Mouse (Mus musculus) gastrocnemius, postnatal 14 days (tissue): ENCODE results near the gene Anks1. TPM values are rescaled to one million over a fixed set of nuclear protein-coding genes. Genes with fewer than 3 reads are reported as not detected.
"Not testable (repeated sequence)": the region's sequence is repeated elsewhere in the genome, so short reads cannot be mapped to it uniquely, and the experiment has no call there.

Source experiments
- DNase-seq: peaks from one replicate; pipeline ENCODE4 v3.0.0; 2021; ENCODE audit warnings: mixed read lengths
- intact Hi-C: fragments of 180-260 bp; cut with DNase I; formaldehyde crosslinking; loops from one replicate; pipeline ENCODE4 v1.15.1; 2025; ENCODE audit warnings: low total_unique reads
- total RNA-seq, 2 experiments: library from RNA; stranded (reverse); gene quantifications; 2 replicates each; pipeline ENCODE4 v1.2.3; 2021

Anks1 gene
- total RNA-seq, 2 experiments from 2014 or later = 13.9 to 14.6 TPM

DNA sequence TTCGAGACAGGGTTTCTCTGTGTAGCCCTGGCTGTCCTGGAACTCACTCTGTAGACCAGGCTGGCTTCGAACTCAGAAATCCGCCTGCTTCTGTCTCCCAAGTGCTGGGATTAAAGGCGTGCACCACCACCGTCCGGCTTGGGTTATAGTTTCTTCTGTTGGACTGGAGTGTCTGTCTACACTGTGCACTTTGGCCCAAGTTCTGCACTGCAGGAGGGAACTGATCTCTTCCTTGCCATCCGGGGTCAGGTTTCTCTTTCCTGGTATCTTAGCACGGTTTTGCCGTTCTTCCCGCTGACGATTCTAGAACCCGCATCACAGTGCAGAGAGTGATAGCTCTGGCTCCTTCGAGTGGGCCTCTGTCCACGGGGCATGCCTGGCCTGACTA is 73.0 kb downstream of the Anks1 start:
- DNase-seq = not testable (repeated sequence)
- intact Hi-C loops = loop anchor here (5.0 kb wide), 1 partner anchor 70 kb away; no protein-coding TSS in a partner anchor

DNA sequence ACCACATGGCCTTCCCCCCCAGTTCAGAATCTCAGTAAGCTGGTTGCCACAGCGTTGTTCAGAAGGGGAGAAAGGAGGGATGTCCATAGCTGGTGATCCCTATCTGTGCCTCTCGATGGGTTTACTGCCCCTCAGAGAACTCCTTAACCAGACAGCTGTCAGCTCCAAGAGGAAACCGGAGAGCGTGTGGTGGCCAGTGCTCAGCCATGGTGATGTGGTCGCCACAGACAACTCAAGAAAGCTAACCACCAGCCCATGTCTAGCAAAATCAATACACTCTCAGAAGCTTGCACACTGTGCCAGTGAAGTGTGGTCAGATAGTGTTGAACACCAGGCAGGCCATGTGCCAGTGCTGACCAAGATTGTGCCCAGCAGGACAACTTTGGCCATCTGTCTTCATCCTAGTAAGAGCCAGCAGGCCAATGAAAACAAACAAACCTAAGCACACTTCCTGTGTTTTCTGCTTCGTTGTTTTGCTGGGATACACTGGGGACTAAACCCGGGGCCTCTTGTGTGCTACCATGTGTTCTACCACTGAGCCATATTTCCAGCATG is 73.7 kb downstream of the Anks1 start:
- no peak for DNase-seq
- intact Hi-C loops = loop anchor here (5.0 kb wide), 1 partner anchor 70 kb away; no protein-coding TSS in a partner anchor

DNA sequence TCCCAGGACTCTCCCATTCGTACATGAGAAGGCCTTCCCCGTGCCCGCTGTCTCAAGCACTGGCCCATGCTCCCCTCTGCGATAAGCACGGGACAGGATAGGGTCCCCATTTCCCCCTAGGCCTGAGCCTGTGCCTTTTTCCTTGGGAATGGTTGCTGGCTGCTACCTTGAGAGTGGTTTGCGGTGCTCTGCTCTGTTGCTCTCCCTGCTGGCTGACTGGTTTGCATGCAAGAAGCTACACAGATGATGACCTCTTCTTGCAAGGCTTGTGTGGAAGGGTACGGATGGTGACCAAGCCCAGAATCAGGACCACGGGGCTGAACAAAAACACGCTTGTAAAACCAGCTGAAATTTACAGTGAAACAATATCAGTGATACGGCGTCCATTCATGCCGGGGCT is 75.3 kb downstream of the Anks1 start:
- intact Hi-C loops = loop anchor here (5.0 kb wide), 1 partner anchor 72 kb away; no protein-coding TSS in a partner anchor

DNA sequence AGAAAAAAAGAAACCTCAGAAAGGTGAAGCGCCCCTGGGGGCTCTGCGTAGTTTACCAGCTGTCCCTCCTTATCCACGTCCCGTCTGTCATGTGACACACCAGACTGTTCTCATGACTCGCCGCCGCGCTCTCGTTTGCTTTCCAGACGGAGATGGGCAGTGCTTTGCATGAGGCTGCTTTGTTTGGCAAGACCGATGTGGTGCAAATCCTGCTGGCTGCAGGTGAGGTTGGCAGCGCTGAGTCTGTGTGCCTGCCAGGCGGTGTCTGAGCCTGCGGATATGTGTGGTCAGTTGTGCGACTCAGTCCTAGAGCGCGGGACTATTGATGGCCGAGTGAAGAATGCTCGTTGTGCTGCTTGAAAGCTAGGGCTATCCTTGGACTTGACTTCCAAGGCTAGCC is 77.0 kb downstream of the Anks1 start:
- intact Hi-C loops = loop anchor here (5.0 kb wide), 1 partner anchor 91 kb away; no protein-coding TSS in a partner anchor
- no peak for DNase-seq

More for the DNA sequence above, 75.3 kb downstream of the Anks1 start:
- DNase-seq = no peak

DNA sequence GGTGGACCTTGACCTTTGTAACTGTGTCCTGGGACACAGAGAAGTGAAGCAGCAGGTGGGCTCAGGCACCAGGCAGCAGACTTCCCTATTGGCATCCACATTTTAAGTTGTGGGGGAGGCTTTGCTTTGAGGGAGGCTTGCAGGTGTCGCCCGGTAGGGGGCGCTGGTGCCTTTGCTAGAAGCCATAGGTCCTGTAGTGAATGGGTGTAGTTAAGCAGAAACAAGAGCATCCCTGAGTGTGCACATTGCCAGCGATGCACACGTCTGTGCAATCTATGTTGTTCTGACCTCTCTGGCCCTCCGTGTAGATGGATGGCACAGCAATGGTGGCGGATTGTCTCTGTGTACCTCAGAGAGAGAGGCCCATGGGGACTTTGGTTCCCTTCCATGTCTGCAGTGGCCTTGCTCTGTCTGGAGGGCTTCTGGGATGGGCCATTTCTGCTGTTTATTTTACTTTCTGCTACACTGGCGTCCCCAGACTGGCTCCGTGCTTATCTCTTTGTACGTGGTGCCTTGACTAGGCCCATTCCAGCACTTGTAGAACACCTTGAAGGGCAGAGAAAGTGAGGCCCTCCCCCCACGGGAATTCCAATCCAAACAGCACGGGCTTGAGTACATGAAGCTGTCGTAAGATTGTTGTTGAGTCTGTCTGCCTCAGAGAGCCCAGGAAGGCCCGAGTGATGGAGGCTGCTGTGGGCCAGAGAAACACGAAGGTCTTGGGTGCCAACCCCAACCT is 80.9 kb downstream of the Anks1 start:
- intact Hi-C loops = loop anchor here (5.0 to 10.0 kb wide), 4 partner anchors 57 to 175 kb away; no protein-coding TSS in a partner anchor
- DNase-seq = peak; percentile 85

DNA sequence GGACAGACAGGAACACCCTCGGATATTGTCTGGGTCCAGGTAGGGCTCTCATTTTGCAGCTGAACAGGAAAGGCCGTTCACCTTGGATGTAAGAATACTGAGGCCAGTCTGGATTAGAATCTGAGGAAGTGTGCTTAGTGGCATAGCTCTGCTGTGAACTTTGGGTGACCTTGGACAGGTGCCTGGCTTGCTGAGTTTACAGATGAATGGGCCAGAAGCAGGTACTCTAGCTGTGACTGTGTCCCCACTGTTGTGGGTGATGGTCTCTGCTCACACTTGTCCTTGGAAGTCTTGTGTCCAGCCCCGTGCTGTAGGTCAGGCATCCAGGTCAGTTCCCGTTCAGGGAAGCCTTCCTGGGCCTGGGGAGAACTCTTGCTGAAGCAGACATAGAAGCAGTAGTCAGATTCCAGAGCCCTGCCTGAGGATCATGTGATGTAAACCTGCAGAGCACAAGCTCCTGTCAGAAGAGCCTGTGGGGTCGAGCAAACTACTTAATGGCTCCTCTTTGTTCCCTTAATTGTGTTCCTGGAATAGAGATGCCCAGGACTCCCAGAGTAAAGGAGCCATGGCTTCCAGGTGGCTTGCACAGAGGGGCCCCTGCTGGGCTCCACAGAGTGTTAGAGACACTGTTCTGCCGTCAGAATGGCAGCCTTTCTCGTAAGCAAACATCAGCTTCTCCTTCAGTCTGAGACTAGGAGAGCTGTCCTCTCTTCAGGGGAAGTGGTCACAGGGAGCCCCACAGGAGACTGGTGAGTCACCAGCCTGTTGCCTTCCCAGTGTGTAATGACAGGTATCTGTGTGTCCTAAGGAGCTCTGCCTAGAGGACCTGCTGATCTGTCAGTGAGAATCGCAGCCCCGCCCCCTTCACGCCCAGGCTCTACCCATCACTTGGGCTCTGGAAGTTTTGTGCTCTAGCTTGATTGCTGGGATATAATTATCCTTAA is 85.2 kb downstream of the Anks1 start:
- no peak for DNase-seq
- intact Hi-C loops = loop anchor here (5.0 to 10.0 kb wide), 3 partner anchors 53 to 171 kb away; no protein-coding TSS in a partner anchor

DNA sequence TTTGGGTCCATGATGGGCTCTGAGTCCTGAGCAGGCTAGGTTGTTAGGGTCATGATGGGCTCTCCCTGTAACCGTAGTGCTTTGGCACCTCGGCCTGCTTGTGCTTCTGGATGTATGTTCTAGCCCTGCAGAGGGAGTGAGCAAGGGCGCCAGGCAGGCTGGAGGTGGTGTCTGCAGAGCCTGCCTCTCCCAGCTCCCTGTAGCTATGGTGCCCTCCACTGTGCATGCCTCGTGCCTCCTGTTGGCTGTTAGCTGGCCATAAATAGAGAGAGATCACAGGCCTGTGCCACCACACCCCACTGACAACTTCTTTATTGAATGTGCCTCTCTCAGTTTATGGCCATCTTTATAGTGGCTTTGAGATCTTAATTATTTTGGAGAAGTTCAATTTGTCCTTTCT is 87.2 kb downstream of the Anks1 start:
- DNase-seq = no peak
- intact Hi-C loops = loop anchor here (10.0 kb wide), 1 partner anchor 168 kb away; no protein-coding TSS in a partner anchor

DNA sequence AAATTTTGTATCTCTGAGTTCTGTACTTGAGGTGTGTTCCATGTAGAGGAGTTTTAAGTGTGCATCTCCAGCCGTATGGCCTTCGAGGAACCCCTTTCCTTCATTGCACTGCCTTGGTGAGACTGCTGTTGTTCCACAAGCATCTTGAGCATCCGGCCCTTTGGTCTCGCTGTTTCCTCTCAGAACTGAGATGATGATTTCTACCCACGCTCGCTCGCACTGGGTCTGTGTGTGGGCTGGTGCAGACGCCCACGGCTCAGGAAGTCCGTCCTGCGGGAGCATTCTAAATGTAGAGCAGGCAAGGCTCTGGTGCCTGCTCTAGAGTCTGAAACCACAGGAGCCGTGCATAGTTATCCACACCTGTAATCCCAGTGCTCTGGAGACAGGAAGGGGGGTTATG is 88.1 kb downstream of the Anks1 start:
- DNase-seq = no peak
- intact Hi-C loops = loop anchor here (10.0 kb wide), 1 partner anchor 168 kb away; no protein-coding TSS in a partner anchor

DNA sequence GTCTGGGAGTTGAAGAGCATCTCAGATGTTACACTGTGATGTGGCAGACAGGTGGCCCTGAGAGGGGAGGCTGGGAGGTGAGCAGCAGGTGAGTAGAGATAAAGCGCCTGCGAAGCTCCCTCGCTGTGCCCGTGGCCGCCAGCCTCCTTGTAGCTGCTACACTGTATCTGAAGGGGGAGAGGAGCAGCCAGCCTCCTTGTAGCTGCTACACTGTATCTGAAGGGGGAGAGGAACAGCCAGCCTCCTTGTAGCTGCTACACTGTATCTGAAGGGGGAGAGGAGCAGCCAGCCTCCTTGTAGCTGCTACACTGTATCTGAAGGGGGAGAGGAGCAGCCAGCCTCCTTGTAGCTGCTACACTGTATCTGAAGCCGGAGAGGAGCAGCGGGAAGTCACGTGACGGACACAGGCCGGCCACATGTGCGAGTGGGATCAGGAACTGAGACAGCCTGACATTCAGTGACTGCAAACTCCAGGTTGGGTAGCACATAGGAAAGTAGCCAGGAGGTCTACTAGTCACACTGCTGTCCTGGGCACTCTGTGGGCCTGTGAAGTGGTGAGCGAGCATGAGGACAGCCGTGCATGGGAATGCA is 90.7 kb downstream of the Anks1 start:
- not testable (repeated sequence) for DNase-seq
- intact Hi-C loops = loop anchor here (10.0 kb wide), 1 partner anchor 165 kb away; no protein-coding TSS in a partner anchor

DNA sequence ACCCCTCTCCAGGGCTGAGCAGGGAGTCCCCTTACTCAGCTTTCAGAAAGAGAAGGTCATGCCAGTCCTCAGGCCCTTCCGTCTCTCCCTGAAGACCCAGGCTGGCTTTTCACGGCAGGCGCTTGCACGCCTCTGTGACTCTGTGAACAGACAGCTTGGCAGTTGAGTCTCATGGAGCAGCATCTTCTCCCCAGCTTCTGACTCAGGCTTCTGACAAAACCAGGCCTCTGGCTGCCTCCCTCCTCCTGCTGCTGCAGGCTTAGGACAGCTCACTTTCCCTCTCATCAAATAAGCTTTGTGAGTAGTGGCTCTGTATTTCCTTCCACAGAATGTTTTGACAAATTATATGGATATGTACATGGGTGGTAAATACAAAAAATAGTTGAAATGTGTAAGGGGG is 91.3 kb downstream of the Anks1 start:
- no peak for DNase-seq
- intact Hi-C loops = no loop called here

DNA sequence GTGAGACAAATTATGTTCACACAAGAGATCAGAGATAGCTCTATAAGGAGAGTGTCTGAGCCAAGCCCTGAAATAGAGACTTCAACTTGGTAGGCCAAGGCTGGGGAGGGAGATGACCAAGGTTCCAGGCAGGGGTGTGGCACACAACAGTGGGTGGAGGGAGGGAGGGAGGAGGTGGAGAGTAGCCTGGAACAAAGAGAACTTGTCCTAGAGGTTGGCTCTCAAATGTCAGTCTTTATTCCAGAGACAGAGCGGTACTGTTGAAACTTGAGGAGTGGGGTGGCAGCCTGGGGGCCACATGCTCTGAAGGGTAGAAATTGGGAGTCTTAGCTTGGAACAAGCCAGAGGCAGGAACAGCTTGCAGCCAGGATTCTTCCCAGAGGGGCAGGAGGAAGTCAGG is 91.7 kb downstream of the Anks1 start:
- intact Hi-C loops = no loop called here
- DNase-seq = no peak

DNA sequence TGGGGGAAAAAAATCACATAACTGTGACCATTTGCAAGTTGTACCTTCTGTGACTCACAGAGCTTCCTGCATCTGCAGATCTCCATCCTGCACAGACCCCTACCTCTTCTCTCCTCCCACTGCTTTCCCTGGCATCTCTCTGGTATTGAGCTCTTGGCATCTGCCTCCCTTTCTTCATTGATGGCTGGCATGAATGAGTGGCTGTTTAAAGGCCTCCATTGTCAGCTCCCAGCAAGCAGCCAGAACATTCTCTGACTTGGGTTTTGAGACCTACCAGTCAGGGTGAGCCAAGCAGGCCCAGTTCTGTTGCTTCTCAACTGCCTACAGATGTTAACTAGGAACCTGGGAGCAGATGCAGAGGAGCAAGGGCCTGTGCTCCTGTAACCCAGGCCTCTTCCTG is 96.3 kb downstream of the Anks1 start:
- DNase-seq = no peak
- intact Hi-C loops = loop anchor here (5.0 kb wide), 1 partner anchor 37 kb away; no protein-coding TSS in a partner anchor

DNA sequence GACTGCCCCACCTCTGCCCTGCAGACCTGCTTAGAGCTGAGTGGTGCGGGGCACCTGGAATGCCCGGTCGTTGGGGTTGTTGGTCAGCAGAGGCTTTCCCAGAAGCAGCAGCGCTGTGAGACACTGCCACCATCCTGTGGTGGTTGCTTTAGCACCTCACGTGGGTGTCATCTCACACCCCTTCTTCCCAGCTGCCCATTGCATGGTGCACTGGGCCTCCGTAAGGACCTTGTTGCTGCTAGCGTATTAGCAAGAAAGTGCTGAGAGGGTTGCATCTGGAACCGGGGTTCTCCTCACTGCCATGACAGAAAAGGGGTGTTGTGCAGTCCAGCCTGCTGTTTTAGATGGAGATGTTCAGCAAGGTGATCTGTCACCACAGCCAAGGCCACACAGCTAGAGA is 97.1 kb downstream of the Anks1 start:
- intact Hi-C loops = loop anchor here (5.0 kb wide), 1 partner anchor 36 kb away; no protein-coding TSS in a partner anchor
- DNase-seq = no peak

DNA sequence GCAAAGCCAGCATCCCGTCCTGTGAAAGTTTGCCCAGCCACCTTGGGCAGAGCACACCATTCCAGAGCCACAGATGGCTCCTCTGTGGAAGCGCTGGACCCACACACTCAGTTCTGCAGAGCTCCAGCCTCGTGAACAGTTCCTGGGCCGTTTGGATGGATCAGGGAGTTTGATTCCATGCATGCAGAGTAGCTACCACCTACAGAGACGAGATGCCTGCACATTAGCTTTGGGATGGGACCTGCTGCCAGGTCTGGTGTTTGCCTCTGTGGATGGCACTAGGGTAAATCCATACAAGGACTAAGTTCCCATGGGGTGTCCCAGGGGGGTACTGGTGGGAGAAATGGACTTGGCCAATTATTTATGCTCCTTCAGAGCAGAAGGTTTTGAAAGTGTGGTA is 97.5 kb downstream of the Anks1 start:
- intact Hi-C loops = loop anchor here (5.0 kb wide), 1 partner anchor 36 kb away; no protein-coding TSS in a partner anchor
- DNase-seq = no peak

DNA sequence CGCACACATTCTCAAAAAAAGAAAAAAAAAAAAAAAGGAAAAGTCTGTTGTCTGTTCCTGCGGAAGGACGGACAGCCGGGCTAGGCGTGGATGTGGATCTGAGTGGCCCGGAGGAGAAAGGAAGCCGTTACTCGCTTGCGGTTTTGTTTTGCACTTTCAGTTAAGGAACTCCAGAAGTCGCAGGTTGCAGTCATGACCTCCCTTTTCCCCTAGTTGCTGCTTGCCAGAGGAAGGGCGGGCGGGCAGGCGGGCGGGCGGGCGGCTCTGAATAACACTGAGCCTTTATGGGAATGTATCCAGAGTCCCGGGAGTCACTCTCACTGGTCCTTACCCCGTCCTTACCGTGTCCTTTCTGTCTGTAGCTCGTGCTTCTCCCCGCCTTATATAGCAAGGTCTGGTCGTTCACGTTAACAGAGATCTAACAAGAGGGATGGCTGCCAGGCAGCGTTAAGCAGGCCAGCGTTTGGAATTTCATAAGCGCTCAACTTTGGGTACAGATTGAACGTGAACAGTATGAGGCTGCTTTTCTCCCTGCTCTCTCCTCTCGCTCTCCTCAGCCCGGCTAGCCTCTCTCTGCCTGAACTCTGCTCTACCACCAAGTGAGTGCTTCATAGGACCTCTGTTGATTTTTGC is 98.2 kb downstream of the Anks1 start:
- intact Hi-C loops = loop anchor here (5.0 kb wide), 1 partner anchor 35 kb away; no protein-coding TSS in a partner anchor
- DNase-seq = peak; percentile 64

DNA sequence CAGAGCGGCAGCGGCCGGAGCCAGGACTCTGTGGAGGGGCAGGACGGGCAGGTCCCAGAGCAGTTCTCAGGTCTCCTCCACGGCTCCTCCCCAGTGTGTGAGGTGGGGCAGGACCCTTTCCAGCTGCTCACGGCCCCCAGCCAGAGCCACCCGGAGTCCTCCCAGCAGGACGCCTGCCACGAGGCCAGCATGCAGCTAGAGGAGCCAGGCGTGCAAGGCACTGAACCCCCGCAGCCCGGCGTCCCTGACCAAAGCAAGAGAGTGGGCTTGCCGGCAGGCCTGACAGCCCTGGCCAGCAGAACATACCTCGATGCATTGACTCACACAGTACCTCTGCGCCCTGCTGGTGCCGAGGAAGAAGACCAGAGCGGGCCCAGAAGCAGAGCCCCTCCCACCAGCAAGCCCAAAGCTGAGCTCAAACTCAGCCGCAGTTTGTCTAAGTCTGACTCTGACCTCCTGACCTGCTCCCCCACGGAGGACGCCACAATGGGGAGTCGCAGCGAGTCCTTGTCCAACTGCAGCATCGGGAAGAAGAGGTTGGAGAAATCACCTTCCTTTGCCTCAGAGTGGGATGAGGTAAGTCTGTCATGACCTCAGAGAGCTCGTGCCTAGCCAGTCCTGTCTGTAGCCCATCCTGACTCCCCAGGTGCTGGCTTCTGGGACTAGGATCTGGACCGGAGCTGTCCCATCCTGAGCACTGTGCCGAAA is 98.9 kb downstream of the Anks1 start:
- intact Hi-C loops = loop anchor here (5.0 kb wide), 1 partner anchor 34 kb away; no protein-coding TSS in a partner anchor

DNA sequence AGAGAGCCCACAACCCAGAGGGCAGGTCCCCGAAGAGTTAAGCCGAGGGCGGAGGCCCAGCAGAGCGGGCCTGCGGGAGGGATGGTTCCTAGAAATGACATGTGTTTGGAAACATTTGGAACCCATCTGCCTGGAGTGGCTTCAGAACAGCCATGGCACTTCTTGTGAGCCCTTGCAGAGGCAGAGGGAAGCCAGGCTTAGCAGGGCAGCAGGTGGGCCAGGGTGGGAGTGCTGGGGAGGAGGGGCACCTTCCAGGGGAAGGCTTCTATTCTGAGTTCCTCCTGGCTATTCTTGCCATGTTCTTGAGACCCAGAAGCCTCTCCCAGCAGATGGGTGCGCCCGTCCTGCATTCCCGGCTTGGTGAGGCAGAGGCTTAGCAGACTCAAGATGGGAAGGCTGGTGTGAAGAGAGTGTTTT is 99.5 kb downstream of the Anks1 start:
- DNase-seq = no peak

More for the DNA sequence above, 98.9 kb downstream of the Anks1 start:
- DNase-seq = peak; percentile 76

More for the DNA sequence above, 99.5 kb downstream of the Anks1 start:
- intact Hi-C loops = loop anchor here (5.0 kb wide), 1 partner anchor 34 kb away; no protein-coding TSS in a partner anchor
